Mouse (Mus musculus) embryonic facial prominence, embryonic 12.5 days (tissue): ENCODE measurements at regions not wholly inside any gene's neighbourhood (a gene's known extent, or its start where the extent isn't known, plus 50 kb on each side); places are given as distances from the start of the nearest gene placed in this dataset.

Experiments
- ATAC-seq: fragments of 200-750 bp; cut with Nextera tagmentation; 2 replicates; pipeline ENCODE4 v1.8.0; 2017; ENCODE audit not compliant: insufficient number of reproducible peaks, insufficient read depth, low FRiP score, low TSS enrichment
- H3K27ac ChIP-seq: fragments of 300-500 bp; sonication (generic); 2 replicates; pipeline ENCODE4 v1.5.1; 2016; ENCODE audit warnings: mild to moderate bottlenecking
- H3K27me3 ChIP-seq: fragments of 300-500 bp; sonication (generic); 2 replicates; pipeline ENCODE4 v1.6.1; 2016; ENCODE audit warnings: mild to moderate bottlenecking, moderate library complexity
- H3K36me3 ChIP-seq: fragments of 300-500 bp; sonication (generic); 2 replicates; pipeline ENCODE4 v1.6.1; 2016; ENCODE audit warnings: mild to moderate bottlenecking
- H3K4me1 ChIP-seq: fragments of 300-500 bp; sonication (generic); 2 replicates; pipeline ENCODE4 v1.6.1; 2016
- H3K4me2 ChIP-seq: fragments of 300-500 bp; sonication (generic); replicated peaks from 2 replicates; pipeline ENCODE4 v1.6.1; 2016; ENCODE audit warnings: mild to moderate bottlenecking, moderate library complexity
- H3K4me3 ChIP-seq: fragments of 300-500 bp; sonication (generic); 2 replicates; pipeline ENCODE4 v1.5.1; 2016; ENCODE audit warnings: mild to moderate bottlenecking
- H3K9ac ChIP-seq: fragments of 300-500 bp; sonication (generic); 2 replicates; pipeline ENCODE4 v1.6.1; 2016; ENCODE audit warnings: mild to moderate bottlenecking, moderate library complexity
- H3K9me3 ChIP-seq: fragments of 300-500 bp; sonication (generic); 2 replicates; pipeline ENCODE4 v1.6.1; 2016; ENCODE audit warnings: mild to moderate bottlenecking, moderate library complexity
- WGBS: fragments of 180-500 bp; shearing (Covaris S2); methylation state at CpG from one replicate; pipeline ENCODE4 v1.1.7; 2016; 5-methylcytosine and 5-hydroxymethylcytosine counted together

GRCm38 (mm10) chr13:28718169-28718867 is 235.2 kb downstream of the Sox4 start:
- no peak overlapping the region for H3K4me3 ChIP-seq
- H3K4me1 ChIP-seq = peaks cover 34% of the 10 kb centered on the region
- peak; percentile 74 for ATAC-seq
- H3K9ac ChIP-seq = no peak overlapping the region
- H3K27ac ChIP-seq = peak overlapping the region; percentile 43
- no peaks in the 10 kb centered on the region for H3K9me3 ChIP-seq
- H3K4me2 ChIP-seq = no peak overlapping the region
- H3K27me3 ChIP-seq = no peaks in the 10 kb centered on the region
- WGBS = 26% methylated on average over 11 of the region's 11 CpGs
- no peaks in the 10 kb centered on the region for H3K36me3 ChIP-seq

GRCm38 (mm10) chr13:28717404-28717803 is 236.1 kb downstream of the Sox4 start:
- ATAC-seq = no peak
- Histone ChIP-seq H3K4me1 (peaks cover 34% of the 10 kb centered on the region), H3K9ac (no peak overlapping the region), H3K36me3 (no peaks in the 10 kb centered on the region), H3K9me3 (no peaks in the 10 kb centered on the region), H3K4me2 (no peak overlapping the region), H3K4me3 (no peak overlapping the region), H3K27ac (no peak overlapping the region), H3K27me3 (no peaks in the 10 kb centered on the region)
- WGBS = 91% methylated on average over 4 of the region's 4 CpGs

- 72% methylated on average over 7 of the region's 7 CpGs for WGBS
Observed at GRCm38 (mm10) chr13:28709966-28710365, 243.5 kb downstream of the Sox4 start.

GRCm38 (mm10) chr13:28701309-28701708 is 252.2 kb downstream of the Sox4 start:
- Histone ChIP-seq H3K4me1 (peaks cover 21% of the 10 kb centered on the region), H3K4me2 (no peak overlapping the region), H3K27me3 (no peaks in the 10 kb centered on the region), H3K9ac (no peak overlapping the region), H3K9me3 (no peaks in the 10 kb centered on the region), H3K27ac (no peak overlapping the region), H3K4me3 (no peak overlapping the region), H3K36me3 (no peaks in the 10 kb centered on the region)
- no peak for ATAC-seq
- WGBS = 57% methylated on average over 1 of the region's 1 CpGs

More at GRCm38 (mm10) chr13:28709966-28710365, 243.5 kb downstream of the Sox4 start:
- no peak for ATAC-seq
- H3K4me2 ChIP-seq = no peak overlapping the region
- no peaks in the 10 kb centered on the region for H3K36me3 ChIP-seq
- no peak overlapping the region for H3K4me3 ChIP-seq
- no peak overlapping the region for H3K9ac ChIP-seq
- H3K4me1 ChIP-seq = no peaks in the 10 kb centered on the region
- H3K27me3 ChIP-seq = no peaks in the 10 kb centered on the region
- no peaks in the 10 kb centered on the region for H3K9me3 ChIP-seq
- no peak overlapping the region for H3K27ac ChIP-seq

DNA sequence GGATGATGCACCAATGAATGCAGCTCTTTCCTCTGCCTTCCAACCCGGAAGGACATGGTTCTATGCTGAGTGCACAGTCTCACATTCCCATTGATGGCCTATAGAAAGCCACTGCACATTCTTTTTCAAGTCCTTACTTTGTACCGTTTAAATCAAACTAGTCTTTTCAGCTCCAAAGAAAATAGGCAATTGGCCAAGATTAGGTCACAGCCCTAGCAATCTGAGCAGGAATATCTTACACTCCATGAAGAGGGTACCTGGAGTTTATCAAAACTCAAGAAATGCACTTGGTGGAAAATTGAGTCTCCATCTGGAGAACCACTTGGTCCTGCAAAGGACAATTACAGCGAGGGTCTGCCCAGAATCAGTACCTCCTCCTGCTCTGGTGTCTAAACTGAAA is 253.4 kb downstream of the Sox4 start:
- Histone ChIP-seq H3K27me3 (no peaks in the 10 kb centered on the region), H3K36me3 (0 out of 2 replicates have a peak, but pooled peaks cover 3% of the 10 kb centered on the region), H3K9me3 (no peaks in the 10 kb centered on the region), H3K4me2 (no peak overlapping the region), H3K4me1 (peaks cover 31% of the 10 kb centered on the region), H3K4me3 (no peak overlapping the region), H3K27ac (peak overlapping the region; percentile 25; the same call in 1 of the 2 replicates), H3K9ac (no peak overlapping the region)
- WGBS = 69% methylated on average over 3 of the region's 3 CpGs
- ATAC-seq = no peak

DNA sequence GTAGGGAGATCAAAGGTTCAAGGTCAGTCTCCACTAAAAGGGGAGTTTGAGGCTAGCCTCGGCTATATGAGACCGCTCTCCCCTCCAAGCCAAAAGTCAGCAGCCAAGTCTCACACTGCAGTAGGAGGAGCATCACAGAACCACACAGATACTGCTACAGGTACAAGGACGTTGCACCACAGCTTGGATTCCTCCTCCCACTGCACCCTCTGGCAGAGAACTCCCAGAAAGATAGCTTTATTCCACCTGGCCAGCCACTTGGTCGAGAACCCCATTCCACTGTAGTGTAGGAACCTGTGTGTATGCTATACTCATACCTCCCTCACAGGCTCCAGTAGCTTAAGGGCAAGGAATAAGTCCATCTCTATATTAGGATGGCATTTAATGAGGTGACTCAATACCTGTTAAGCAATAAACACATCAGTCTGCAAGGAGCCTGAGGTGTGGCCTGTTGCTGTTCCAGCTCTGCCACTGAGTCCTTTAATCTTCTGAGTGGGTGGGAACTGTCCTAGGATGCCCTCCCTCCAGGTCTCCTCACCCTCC is 254.0 kb downstream of the Sox4 start:
- Histone ChIP-seq H3K9me3 (no peaks in the 10 kb centered on the region), H3K27ac (no peak overlapping the region), H3K27me3 (no peaks in the 10 kb centered on the region), H3K4me3 (no peak overlapping the region), H3K36me3 (0 out of 2 replicates have a peak, but pooled peaks cover 3% of the 10 kb centered on the region), H3K4me1 (peaks cover 33% of the 10 kb centered on the region), H3K4me2 (no peak overlapping the region), H3K9ac (no peak overlapping the region)
- WGBS = 80% methylated on average over 4 of the region's 4 CpGs
- no peak for ATAC-seq

GRCm38 (mm10) chr13:28697796-28698678 is 255.5 kb downstream of the Sox4 start:
- Histone ChIP-seq H3K9me3 (no peaks in the 10 kb centered on the region), H3K4me2 (peak overlapping the region; percentile 16)
- WGBS = 11% methylated on average over 12 of the region's 12 CpGs

DNA sequence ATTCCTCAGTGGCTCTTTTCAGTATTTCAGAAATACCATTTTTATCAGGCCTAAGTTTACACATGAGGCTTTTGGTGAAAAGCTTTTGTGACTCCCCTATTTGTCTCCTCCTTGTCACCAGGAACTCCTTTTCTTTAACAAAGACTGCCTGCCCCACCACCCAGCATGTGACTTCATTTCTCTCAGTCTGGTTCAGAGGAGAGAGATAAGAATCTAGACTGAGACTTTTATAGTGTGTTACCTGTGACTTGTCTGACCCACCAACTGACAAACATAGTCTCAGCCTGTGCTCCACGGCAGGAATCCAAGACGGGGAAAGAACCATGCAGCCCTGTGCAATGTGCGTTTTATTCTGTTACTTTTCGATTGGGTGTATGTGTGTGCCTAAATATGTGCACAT is 260.4 kb downstream of the Sox4 start:
- Histone ChIP-seq H3K4me3 (no peak overlapping the region), H3K4me1 (peaks cover 62% of the 10 kb centered on the region)
- no peak for ATAC-seq

More at GRCm38 (mm10) chr13:28697796-28698678, 255.5 kb downstream of the Sox4 start:
- Histone ChIP-seq H3K4me3 (no peak overlapping the region), H3K4me1 (peaks cover 39% of the 10 kb centered on the region), H3K27ac (peak overlapping the region; percentile 84), H3K9ac (no peak overlapping the region), H3K27me3 (no peaks in the 10 kb centered on the region), H3K36me3 (0 out of 2 replicates have a peak, but pooled peaks cover 3% of the 10 kb centered on the region)
- peak; percentile 76 for ATAC-seq

DNA sequence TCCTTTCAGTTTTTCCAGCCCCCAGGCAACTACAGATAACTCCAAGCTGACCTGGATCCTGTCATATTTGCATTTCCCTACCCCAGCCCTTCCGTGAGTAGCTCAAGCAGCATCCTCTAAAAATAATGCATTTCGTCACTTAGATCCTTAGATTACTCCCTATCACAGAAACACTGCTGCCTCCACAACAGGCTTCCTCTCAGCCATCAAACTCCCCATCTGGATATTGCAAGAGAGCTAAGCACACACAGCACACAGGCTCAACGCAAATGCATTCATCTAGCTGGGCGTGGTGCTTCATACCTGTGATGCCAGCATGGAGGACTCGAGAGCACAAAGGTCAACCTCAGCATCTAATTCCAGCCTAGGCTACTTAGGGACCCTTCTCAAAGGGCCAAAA is 260.9 kb downstream of the Sox4 start:
- no peaks in the 10 kb centered on the region for H3K27me3 ChIP-seq
- no peak overlapping the region for H3K9ac ChIP-seq
- H3K27ac ChIP-seq = peak overlapping the region; percentile 60; the same call in 1 of the 2 replicates
- 64% methylated on average over 5 of the region's 5 CpGs for WGBS
- no peak for ATAC-seq
- no peaks in the 10 kb centered on the region for H3K9me3 ChIP-seq
- H3K4me1 ChIP-seq = peaks cover 57% of the 10 kb centered on the region
- no peak overlapping the region for H3K4me3 ChIP-seq
- 0 out of 2 replicates have a peak, but pooled peaks cover 3% of the 10 kb centered on the region for H3K36me3 ChIP-seq
- no peak overlapping the region for H3K4me2 ChIP-seq

More for the DNA sequence above, 260.4 kb downstream of the Sox4 start:
- peak overlapping the region; percentile 60; the same call in 1 of the 2 replicates for H3K27ac ChIP-seq
- 59% methylated on average over 4 of the region's 4 CpGs for WGBS
- H3K36me3 ChIP-seq = 0 out of 2 replicates have a peak, but pooled peaks cover 3% of the 10 kb centered on the region
- no peak overlapping the region for H3K9ac ChIP-seq
- H3K27me3 ChIP-seq = no peaks in the 10 kb centered on the region
- no peaks in the 10 kb centered on the region for H3K9me3 ChIP-seq
- no peak overlapping the region for H3K4me2 ChIP-seq

DNA sequence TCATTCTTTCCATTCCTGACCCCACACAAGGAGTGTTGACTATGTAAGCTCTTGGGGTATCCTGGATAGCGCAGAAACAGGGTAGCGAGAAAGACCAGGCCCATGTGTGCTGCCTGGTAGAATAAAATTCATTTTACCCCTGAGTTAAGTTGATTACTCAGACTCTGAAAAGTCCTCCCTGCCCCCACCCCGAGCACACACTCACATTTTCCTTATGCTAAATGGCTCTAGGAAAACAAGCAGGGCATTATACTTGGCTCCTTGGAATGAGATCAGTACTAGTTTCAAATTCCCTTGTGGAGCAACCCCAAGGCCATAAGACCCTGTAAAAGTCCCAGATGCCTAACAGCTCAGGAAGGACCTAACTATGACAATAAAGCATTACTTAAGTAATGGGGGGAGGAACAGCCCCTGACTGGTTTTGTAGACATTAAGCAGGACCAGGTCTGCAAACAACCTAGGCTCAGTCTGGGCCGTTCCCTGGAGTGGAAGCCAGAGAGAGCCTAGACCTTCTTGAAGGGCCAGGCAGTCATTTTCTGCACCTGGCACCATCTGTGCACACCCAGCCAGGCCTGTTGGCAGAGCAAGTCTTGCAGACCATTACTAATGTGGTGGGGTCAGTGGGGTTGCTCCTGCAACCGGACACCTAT is 262.9 kb downstream of the Sox4 start:
- Histone ChIP-seq H3K27me3 (no peaks in the 10 kb centered on the region), H3K4me1 (peaks cover 41% of the 10 kb centered on the region), H3K27ac (peak overlapping the region; percentile 66), H3K9ac (no peak overlapping the region), H3K4me2 (no peak overlapping the region), H3K9me3 (no peaks in the 10 kb centered on the region), H3K36me3 (0 out of 2 replicates have a peak, but pooled peaks cover 5% of the 10 kb centered on the region), H3K4me3 (no peak overlapping the region)
- peak; percentile 79 for ATAC-seq
- WGBS = 32% methylated on average over 5 of the region's 5 CpGs

DNA sequence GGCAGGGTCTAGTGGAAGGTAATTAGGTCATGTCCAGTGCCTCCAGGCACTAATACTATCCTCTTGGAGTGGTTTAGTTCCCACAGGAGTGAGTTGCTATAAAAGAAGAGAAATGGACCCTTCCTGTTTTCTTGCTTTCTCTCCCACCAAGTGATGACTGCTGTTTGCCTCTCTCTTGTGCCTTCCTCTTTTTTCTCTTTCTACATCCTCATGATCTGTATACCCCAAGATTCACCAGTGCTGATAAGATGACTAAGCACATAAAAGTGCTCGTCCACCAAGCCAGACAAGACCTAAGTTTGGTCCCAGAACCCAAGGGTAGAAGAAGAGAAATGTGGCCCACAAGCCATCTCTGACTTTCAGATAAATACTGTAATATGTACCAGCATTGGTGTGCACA is 265.7 kb downstream of the Sox4 start:
- WGBS = 88% methylated on average over 1 of the region's 1 CpGs
- H3K27me3 ChIP-seq = no peaks in the 10 kb centered on the region
- no peak overlapping the region for H3K27ac ChIP-seq
- H3K4me2 ChIP-seq = no peak overlapping the region
- H3K36me3 ChIP-seq = 0 out of 2 replicates have a peak, but pooled peaks cover 3% of the 10 kb centered on the region
- H3K9me3 ChIP-seq = no peaks in the 10 kb centered on the region
- ATAC-seq = no peak
- H3K9ac ChIP-seq = no peak overlapping the region
- H3K4me1 ChIP-seq = peaks cover 26% of the 10 kb centered on the region
- H3K4me3 ChIP-seq = no peak overlapping the region
